Mouse (Mus musculus) MEL (cell line): ENCODE measurements at regions not wholly inside any gene's neighbourhood (a gene's known extent, or its start where the extent isn't known, plus 50 kb on each side); places are given as distances from the start of the nearest gene placed in this dataset.

Experiments used
- DNase-seq: peaks from one replicate; pipeline ENCODE4 v3.0.0; 2011; ENCODE audit warnings: low read depth, low spot score
- H3K27ac ChIP-seq: 2 replicates; pipeline ENCODE4 v1.5.1; 2012; ENCODE audit warnings: low read depth, mild to moderate bottlenecking, control low read depth, low read length, moderate library complexity; ENCODE audit not compliant: control insufficient read depth
- H3K27me3 ChIP-seq, 2 experiments: fragments of 150-350 bp in 1 of 2; sonication (generic) in 1 of 2; 2 replicates each; pipeline ENCODE4 v1.6.1; 2012; ENCODE audit warnings: low read length in 2 of 2, mild to moderate bottlenecking in 2 of 2, improper control_type of control experiment in 1 of 2, moderate library complexity in 1 of 2; ENCODE audit not compliant: insufficient read depth in 2 of 2, control insufficient read depth in 1 of 2
- H3K36me3 ChIP-seq, 2 experiments: 2 replicates each; pipeline ENCODE4 v1.6.1; 2012 to 2014; ENCODE audit warnings: low read length in 2 of 2, improper control_type of control experiment in 1 of 2, inconsistent platforms in 1 of 2, mild to moderate bottlenecking in 1 of 2; ENCODE audit not compliant: insufficient read depth in 2 of 2, control insufficient read depth in 1 of 2
- H3K4me1 ChIP-seq, 2 experiments: fragments of 150-350 bp in 1 of 2; sonication (generic) in 1 of 2; 2 replicates each; pipeline ENCODE4 v1.6.1; 2012; ENCODE audit warnings: low read length in 2 of 2, improper control_type of control experiment in 1 of 2, mild to moderate bottlenecking in 1 of 2; ENCODE audit not compliant: insufficient read depth in 2 of 2, control insufficient read depth in 1 of 2
- H3K4me3 ChIP-seq, 2 experiments: fragments of 150-350 bp in 1 of 2; sonication (generic) in 1 of 2; 2 replicates each; pipeline ENCODE4 v1.5.1; 2012; ENCODE audit warnings: low read depth in 2 of 2, low read length in 2 of 2, mild to moderate bottlenecking in 2 of 2, moderate library complexity in 2 of 2, control low read depth in 1 of 2, improper control_type of control experiment in 1 of 2; ENCODE audit not compliant: control insufficient read depth in 1 of 2, insufficient read depth in 1 of 2
- H3K79me2 ChIP-seq: 2 replicates; pipeline ENCODE4 v1.6.1; 2012; ENCODE audit warnings: mild to moderate bottlenecking, low read length, moderate library complexity; ENCODE audit not compliant: control insufficient read depth, poor library complexity, insufficient read depth
- H3K9ac ChIP-seq: 2 replicates; pipeline ENCODE4 v1.6.1; 2012; ENCODE audit warnings: low read depth, mild to moderate bottlenecking, control low read depth, low read length, moderate library complexity; ENCODE audit not compliant: control insufficient read depth, poor library complexity, severe bottlenecking
- H3K9me3 ChIP-seq: fragments of 150-350 bp; sonication (generic); replicated peaks from 2 replicates; pipeline ENCODE4 v1.6.1; 2012; ENCODE audit warnings: mild to moderate bottlenecking, low read length, improper control_type of control experiment, moderate library complexity; ENCODE audit not compliant: insufficient read depth
- CHD1 ChIP-seq: IDR thresholded peaks from 2 replicates; pipeline ENCODE4 v1.6.1; 2012; ENCODE audit warnings: low read depth, mild to moderate bottlenecking, inconsistent platforms, low read length, improper control_type of control experiment
- CHD2 ChIP-seq: IDR thresholded peaks from 2 replicates; pipeline ENCODE4 v1.6.1; 2011; ENCODE audit warnings: low read length, improper control_type of control experiment
- CTCF ChIP-seq, 3 experiments: IDR thresholded peaks in 2 of 3; conservative IDR thresholded peaks in 1 of 3; 2 replicates each; pipeline ENCODE4 v1.5.1; 2011 to 2012; ENCODE audit warnings: low read length in 3 of 3, low read depth in 2 of 3, mild to moderate bottlenecking in 2 of 3, improper control_type of control experiment in 1 of 3, inconsistent platforms in 1 of 3, mixed read lengths in 1 of 3, moderate library complexity in 1 of 3; ENCODE audit not compliant: control insufficient read depth in 1 of 3, insufficient read depth in 1 of 3, poor library complexity in 1 of 3, severe bottlenecking in 1 of 3
- E2F4 ChIP-seq: IDR thresholded peaks from 2 replicates; pipeline ENCODE4 v1.6.1; 2011; ENCODE audit warnings: low read depth, low read length, improper control_type of control experiment, borderline replicate concordance
- EP300 ChIP-seq, 2 experiments: IDR thresholded peaks; 2 replicates each; pipeline ENCODE4 v1.6.1; 2011; ENCODE audit warnings: improper control_type of control experiment in 2 of 2, low read length in 2 of 2, low read depth in 1 of 2, mild to moderate bottlenecking in 1 of 2
- ETS1 ChIP-seq: IDR thresholded peaks from 2 replicates; pipeline ENCODE4 v1.6.1; 2012; ENCODE audit warnings: low read depth, mild to moderate bottlenecking, inconsistent platforms, low read length, improper control_type of control experiment, moderate library complexity
- GATA1 ChIP-seq: IDR thresholded peaks from 2 replicates; pipeline ENCODE4 v1.6.1; 2011; ENCODE audit warnings: low read depth, low read length, improper control_type of control experiment
- HCFC1 ChIP-seq: IDR thresholded peaks from 2 replicates; pipeline ENCODE4 v1.6.1; 2012; ENCODE audit warnings: low read depth, mild to moderate bottlenecking, inconsistent platforms, low read length, improper control_type of control experiment, moderate library complexity
- JUND ChIP-seq: IDR thresholded peaks from 2 replicates; pipeline ENCODE4 v1.6.1; 2011; ENCODE audit warnings: low read depth, mild to moderate bottlenecking, improper control_type of control experiment, low read length
- KAT2A ChIP-seq: conservative IDR thresholded peaks from 2 replicates; pipeline ENCODE4 v1.6.1; 2012; ENCODE audit warnings: low read depth, low read length, improper control_type of control experiment, inconsistent platforms
- MAFK ChIP-seq: IDR thresholded peaks from 2 replicates; pipeline ENCODE4 v1.6.1; 2011; ENCODE audit warnings: low read depth, mild to moderate bottlenecking, low read length, improper control_type of control experiment, borderline replicate concordance
- MAX ChIP-seq: IDR thresholded peaks from 2 replicates; pipeline ENCODE4 v1.6.1; 2011; ENCODE audit warnings: low read length, improper control_type of control experiment
- MAZ ChIP-seq: IDR thresholded peaks from 2 replicates; pipeline ENCODE4 v1.6.1; 2012; ENCODE audit warnings: low read depth, mild to moderate bottlenecking, inconsistent platforms, low read length, improper control_type of control experiment
- MXI1 ChIP-seq: IDR thresholded peaks from 2 replicates; pipeline ENCODE4 v1.6.1; 2011; ENCODE audit warnings: mild to moderate bottlenecking, low read depth, low read length, improper control_type of control experiment
- MYB ChIP-seq: IDR thresholded peaks from 2 replicates; pipeline ENCODE4 v1.6.1; 2011; ENCODE audit warnings: mild to moderate bottlenecking, low read depth, low read length, improper control_type of control experiment
- MYC ChIP-seq: IDR thresholded peaks from 2 replicates; pipeline ENCODE4 v1.6.1; 2011; ENCODE audit warnings: low read depth, mild to moderate bottlenecking, low read length, improper control_type of control experiment, moderate library complexity
- NELFE ChIP-seq: IDR thresholded peaks from 2 replicates; pipeline ENCODE4 v1.6.1; 2011; ENCODE audit warnings: low read depth, low read length, improper control_type of control experiment
- NRF1 ChIP-seq: IDR thresholded peaks from 2 replicates; pipeline ENCODE4 v1.6.1; 2014; ENCODE audit warnings: low read depth, mild to moderate bottlenecking, inconsistent platforms, low read length, improper control_type of control experiment, moderate library complexity; ENCODE audit not compliant: poor library complexity, insufficient read depth, severe bottlenecking
- POLR2A ChIP-seq, 2 experiments: IDR thresholded peaks; 2 replicates each; pipeline ENCODE4 v1.6.1; 2011 to 2012; ENCODE audit warnings: low read length in 2 of 2, mild to moderate bottlenecking in 2 of 2, control low read depth in 1 of 2, improper control_type of control experiment in 1 of 2, low read depth in 1 of 2, moderate library complexity in 1 of 2; ENCODE audit not compliant: control insufficient read depth in 1 of 2, insufficient read depth in 1 of 2, poor library complexity in 1 of 2
- POLR2AphosphoS5 ChIP-seq: IDR thresholded peaks from 2 replicates; pipeline ENCODE4 v1.6.1; 2012; ENCODE audit warnings: low read depth, borderline replicate concordance, mild to moderate bottlenecking, inconsistent platforms, low read length, moderate library complexity, mixed read lengths
- RAD21 ChIP-seq: IDR thresholded peaks from 2 replicates; pipeline ENCODE4 v1.6.1; 2011; ENCODE audit warnings: mild to moderate bottlenecking, low read depth, low read length, improper control_type of control experiment
- RCOR1 ChIP-seq: IDR thresholded peaks from 2 replicates; pipeline ENCODE4 v1.6.1; 2012; ENCODE audit warnings: low read depth, mild to moderate bottlenecking, inconsistent platforms, low read length, improper control_type of control experiment
- SMC3 ChIP-seq: IDR thresholded peaks from 2 replicates; pipeline ENCODE4 v1.6.1; 2011; ENCODE audit warnings: low read depth, low read length, improper control_type of control experiment
- TAL1 ChIP-seq: IDR thresholded peaks from 2 replicates; pipeline ENCODE4 v1.6.1; 2012; ENCODE audit warnings: mild to moderate bottlenecking, inconsistent platforms, low read length, moderate library complexity, mixed read lengths
- TBP ChIP-seq: IDR thresholded peaks from 2 replicates; pipeline ENCODE4 v1.8.0; 2011; ENCODE audit warnings: low read depth, low read length, improper control_type of control experiment
- TCF12 ChIP-seq: IDR thresholded peaks from 2 replicates; pipeline ENCODE4 v1.6.1; 2014; ENCODE audit warnings: low read depth, mild to moderate bottlenecking, inconsistent platforms, low read length, improper control_type of control experiment, moderate library complexity
- UBTF ChIP-seq: IDR thresholded peaks from 2 replicates; pipeline ENCODE4 v1.6.1; 2012; ENCODE audit warnings: low read depth, mild to moderate bottlenecking, inconsistent platforms, low read length, improper control_type of control experiment, moderate library complexity, borderline replicate concordance; ENCODE audit not compliant: insufficient read depth
- USF1 ChIP-seq: IDR thresholded peaks from 2 replicates; pipeline ENCODE4 v1.6.1; 2014; ENCODE audit warnings: low read depth, mild to moderate bottlenecking, inconsistent platforms, low read length, improper control_type of control experiment, moderate library complexity
- ZC3H11A ChIP-seq: IDR thresholded peaks from 2 replicates; pipeline ENCODE4 v1.6.1; 2012; ENCODE audit warnings: low read depth, mild to moderate bottlenecking, inconsistent platforms, low read length, improper control_type of control experiment
- ZMIZ1 ChIP-seq: IDR thresholded peaks from 2 replicates; pipeline ENCODE4 v1.6.1; 2012; ENCODE audit warnings: low read depth, mild to moderate bottlenecking, inconsistent platforms, low read length, improper control_type of control experiment, moderate library complexity
- ZNF384 ChIP-seq: IDR thresholded peaks from 2 replicates; pipeline ENCODE4 v1.6.1; 2012; ENCODE audit warnings: low read depth, mild to moderate bottlenecking, inconsistent platforms, low read length, improper control_type of control experiment

DNA sequence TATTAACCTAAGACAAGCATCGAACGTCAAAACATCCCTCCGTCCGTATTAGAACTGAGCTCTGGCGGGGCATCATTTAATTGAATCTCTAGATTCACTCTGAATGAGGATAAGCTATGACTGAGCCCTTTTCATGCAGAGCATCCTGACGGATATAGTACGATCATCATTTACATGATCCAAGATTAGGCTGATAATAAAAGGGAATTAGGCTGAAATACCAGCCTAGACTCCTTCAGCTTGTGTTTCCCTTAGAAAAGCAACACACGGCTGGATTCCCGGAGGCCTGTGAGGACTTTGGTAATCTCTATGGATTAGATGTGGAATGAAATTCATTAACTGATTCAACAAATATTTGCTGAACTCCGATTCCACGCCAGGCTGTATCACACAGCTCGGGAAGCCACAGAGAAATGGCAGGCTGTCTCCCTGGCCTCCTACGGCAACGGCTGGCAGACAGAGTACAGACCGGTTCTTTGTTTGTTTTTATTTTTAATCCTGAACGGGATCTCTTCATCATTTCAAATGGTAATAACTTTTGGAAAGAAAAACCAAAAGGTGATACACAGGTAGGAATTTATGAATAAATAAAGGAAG is 62.3 kb upstream of the Rap1b start:
- no peaks in the 10 kb centered on the region for H3K79me2 ChIP-seq
- no peaks in the 10 kb centered on the region for H3K9me3 ChIP-seq
- TF ChIP-seq MYC (no peak), POLR2A (IDR thresholded peaks at IDR 0.05; ENCODE audit: control insufficient read depth in 1 of 2, insufficient read depth in 1 of 2, low read depth in 1 of 2, low read length in 2 of 2, poor library complexity in 1 of 2) (no peak), TCF12 (no peak), ZC3H11A (no peak), RAD21 (no peak), NRF1 (no peak), MAZ (no peak), GATA1 (no peak), ZNF384 (no peak), E2F4 (no peak), MXI1 (no peak), RCOR1 (no peak), SMC3 (no peak), CHD1 (no peak), MYB (no peak), TBP (no peak)
- H3K27ac ChIP-seq = no peak overlapping the region
- H3K36me3 ChIP-seq = peaks cover 0 to 14% of the 10 kb centered on the region in 2 experiments; a peak in 2 of 4 replicates
- no peak overlapping the region for H3K4me3 ChIP-seq
- peaks cover 6 to 21% of the 10 kb centered on the region in 2 experiments for H3K4me1 ChIP-seq
- DNase-seq = no peak
- H3K9ac ChIP-seq = no peak overlapping the region
- H3K27me3 ChIP-seq = no peaks in the 10 kb centered on the region

GRCm38 (mm10) chr10:117909155-117909554 is 63.3 kb upstream of the Rap1b start:
- Histone ChIP-seq H3K4me1 (peaks cover 6 to 21% of the 10 kb centered on the region in 2 experiments), H3K36me3 (peaks cover 0 to 14% of the 10 kb centered on the region in 2 experiments; a peak in 2 of 4 replicates), H3K27me3 (no peaks in the 10 kb centered on the region), H3K27ac (peak overlapping the region; percentile 62), H3K9me3 (no peaks in the 10 kb centered on the region), H3K4me3 (no peak overlapping the region), H3K79me2 (no peaks in the 10 kb centered on the region), H3K9ac (no peak overlapping the region; the same call in 1 of the 2 replicates)
- peak; percentile 73 for DNase-seq
- TF ChIP-seq NELFE = no peak
- peak; percentile 39; the same call in 1 of the 2 replicates for TF ChIP-seq MXI1
- TF ChIP-seq TAL1 = no peak
- no peak for TF ChIP-seq RAD21
- TF ChIP-seq HCFC1 = 0 out of 2 replicates have a peak, but pooled peaks have one; percentile 22
- TF ChIP-seq ETS1 = peak; percentile 86
- no peak for TF ChIP-seq ZMIZ1
- TF ChIP-seq E2F4 = no peak
- no peak for TF ChIP-seq KAT2A
- no peak for TF ChIP-seq UBTF
- TF ChIP-seq POLR2A (IDR thresholded peaks at IDR 0.05; ENCODE audit: control insufficient read depth in 1 of 2, insufficient read depth in 1 of 2, low read depth in 1 of 2, low read length in 2 of 2, poor library complexity in 1 of 2) = no peak
- TF ChIP-seq MAZ = peak; percentile 83
- TF ChIP-seq TCF12 = peak; percentile 73
- TF ChIP-seq GATA1 = peak; percentile 75
- no peak for TF ChIP-seq ZC3H11A
- TF ChIP-seq CHD2 = no peak
- peak; percentile 54 for TF ChIP-seq RCOR1
- TF ChIP-seq MAFK = no peak
- no peak for TF ChIP-seq USF1
- peak; percentile 65; the same call in 1 of the 2 replicates for TF ChIP-seq MYC
- TF ChIP-seq TBP = no peak
- no peak for TF ChIP-seq POLR2AphosphoS5
- peak; percentile 51 for TF ChIP-seq MAX
- TF ChIP-seq JUND = no peak
- TF ChIP-seq EP300 (IDR thresholded peaks at IDR 0.05; ENCODE audit: low read depth in 1 of 2, low read length in 2 of 2) = peak; percentile 68 to 78
- no peak for TF ChIP-seq CTCF (IDR thresholded peaks at IDR 0.05 in 2 of 3, conservative IDR thresholded peaks at IDR 0.05 in 1 of 3; ENCODE audit: control insufficient read depth in 1 of 3, insufficient read depth in 1 of 3, low read depth in 2 of 3, low read length in 3 of 3, poor library complexity in 1 of 3, severe bottlenecking in 1 of 3)
